Comparison of ENCODE assay signal across 11 mouse cellular contexts in genomic region chr2:31742134-31742533, GRCm38 (mm10). TPM values are rescaled to one million over a fixed set of nuclear protein-coding genes. Genes with fewer than 3 reads are reported as not detected.
DNase-seq lines count a peak whose midpoint lies in the region; ATAC-seq and TF ChIP-seq lines count a peak whose summit lies in the region.
"Had no signal": no experiment of that assay in that cellular context is flagged by ENCODE, and none has a peak within 500 bp of the region (broad histone marks: within the 10 kb centered on the region; RNA-seq: fewer than 3 reads in every experiment).

No protein-coding gene starts in this region.

- 0 out of 2 replicates have a peak overlapping the region, but pooled peaks have one; percentile 2 for H3K4me2 ChIP-seq in heart, embryonic 14.5 days (ENCODE audit: low read length)
- no peak overlapping the region for H3K4me2 ChIP-seq in stomach, embryonic 15.5 days
- H3K4me2 ChIP-seq: lung, embryonic 15.5 days had no signal

- peak; percentile 78 for DNase-seq in adrenal gland, adult 2 months
- DNase-seq in adrenal gland, adult 8-10 months, result no peak
- DNase-seq in testis, postnatal 10 days (ENCODE audit: low spot score), result no peak
- DNase-seq in ovary, postnatal 36 days (ENCODE audit: low spot score), result no peak
- no peak for DNase-seq in ovary, postnatal 14 days (ENCODE audit: low spot score)
- DNase-seq: kidney, postnatal 14 days; thymus, postnatal 4 days had no signal

- H3K27ac ChIP-seq in testis, adult 2 months (ENCODE audit: control insufficient read depth, insufficient read depth, low read depth, low read length), result peak overlapping the region; percentile 21; the same call in 1 of the 2 replicates
- H3K27ac ChIP-seq in heart, embryonic 14.5 days (replicated peaks in 1 of 2; ENCODE audit: control insufficient read depth in 1 of 2, insufficient read depth in 1 of 2, low read depth in 2 of 2, low read length in 2 of 2), result peak overlapping the region in 1 of 2 experiments; percentile 67; a peak in 3 of 4 replicates
- peak overlapping the region; percentile 27; the same call in 1 of the 2 replicates for H3K27ac ChIP-seq in stomach, embryonic 15.5 days
- H3K27ac ChIP-seq: lung, embryonic 15.5 days had no signal

- peak; percentile 21; the same call in 1 of the 2 replicates for ATAC-seq in heart, embryonic 14.5 days (ENCODE audit: insufficient number of reproducible peaks, insufficient read depth, low FRiP score, low read depth)
- no peak for ATAC-seq in stomach, embryonic 15.5 days (ENCODE audit: insufficient read depth, low FRiP score, low read depth)

- peak overlapping the region; percentile 3; the same call in 1 of the 2 replicates for H3K9ac ChIP-seq in heart, embryonic 14.5 days (ENCODE audit: low read length)
- H3K9ac ChIP-seq in stomach, embryonic 15.5 days, result no peak overlapping the region
- H3K9ac ChIP-seq: lung, embryonic 15.5 days had no signal

- no peaks in the 10 kb centered on the region for H3K36me3 ChIP-seq in testis, adult 2 months (ENCODE audit: control insufficient read depth, insufficient read depth, low read length)
- no peaks in the 10 kb centered on the region for H3K36me3 ChIP-seq in heart, embryonic 14.5 days (ENCODE audit: control insufficient read depth, insufficient read depth, low read length)
- H3K36me3 ChIP-seq in stomach, embryonic 15.5 days, result no peaks in the 10 kb centered on the region
- H3K36me3 ChIP-seq: lung, embryonic 15.5 days had no signal

- WGBS in heart, embryonic 14.5 days, result 14% methylated on average over 7 of the region's 7 CpGs
- WGBS in stomach, embryonic 15.5 days, result 27% methylated on average over 7 of the region's 7 CpGs

- H3K4me1 ChIP-seq in testis, adult 2 months (ENCODE audit: control insufficient read depth, insufficient read depth, low read length), result no peaks in the 10 kb centered on the region
- peaks cover 11 to 23% of the 10 kb centered on the region in 2 experiments for H3K4me1 ChIP-seq in heart, embryonic 14.5 days (ENCODE audit: control insufficient read depth in 2 of 2, insufficient read depth in 2 of 2, low read length in 2 of 2)
- H3K4me1 ChIP-seq in stomach, embryonic 15.5 days, result peaks cover 6% of the 10 kb centered on the region; the same call in 1 of the 2 replicates

- TF ChIP-seq POLR2A in testis, adult 2 months (IDR thresholded peaks at IDR 0.05; ENCODE audit: control insufficient read depth, low read depth, low read length), result no peak

- no peak overlapping the region for H3K4me3 ChIP-seq in testis, adult 2 months (ENCODE audit: control insufficient read depth, low read depth, low read length)
- H3K4me3 ChIP-seq in heart, embryonic 14.5 days (ENCODE audit: control insufficient read depth in 1 of 2, insufficient read depth in 1 of 2, low read depth in 1 of 2, low read length in 2 of 2), result no peak overlapping the region
- H3K4me3 ChIP-seq in stomach, embryonic 15.5 days (replicated peaks), result no peak overlapping the region
- H3K4me3 ChIP-seq: lung, embryonic 15.5 days had no signal

- H3K9me3 ChIP-seq in heart, embryonic 14.5 days (ENCODE audit: control insufficient read depth, low read length), result no peaks in the 10 kb centered on the region
- H3K9me3 ChIP-seq in stomach, embryonic 15.5 days, result no peaks in the 10 kb centered on the region
- H3K9me3 ChIP-seq: lung, embryonic 15.5 days had no signal

- no peak for TF ChIP-seq CTCF in testis, adult 2 months (IDR thresholded peaks at IDR 0.05; ENCODE audit: control insufficient read depth, insufficient read depth, insufficient replicate concordance, low read depth, low read length)

- H3K27me3 ChIP-seq in testis, adult 2 months (ENCODE audit: control insufficient read depth, insufficient read depth, low read length), result no peaks in the 10 kb centered on the region
- no peaks in the 10 kb centered on the region for H3K27me3 ChIP-seq in heart, embryonic 14.5 days (ENCODE audit: control insufficient read depth, insufficient read depth, low read length)
- H3K27me3 ChIP-seq in stomach, embryonic 15.5 days (replicated peaks), result no peaks in the 10 kb centered on the region
- H3K27me3 ChIP-seq: lung, embryonic 15.5 days had no signal

RNA-seq across cellular contexts. Expression of gene Abl1, which starts 54.0 kb away (rescaled TPM):
- total RNA-seq in adrenal gland, adult 2 months (2021), result 10 to 100 TPM; 57.0 to 62.7 TPM
- 56.0 and 63.5 TPM in 2 replicates for polyA plus RNA-seq in adrenal gland, adult 2 months (2012; rRNA removed)
- 100 to 1,000 TPM in 1 of 4 experiments, 10 to 100 TPM in 3; 80.1 to 111 (median 87.9) TPM for total RNA-seq in adrenal gland, adult 8-10 months (2022)
- 47.4 and 49.6 TPM in 2 replicates for polyA plus RNA-seq in testis, adult 2 months (2012; rRNA removed)
- 27.8 and 28.9 TPM in 2 replicates for polyA plus RNA-seq in heart, embryonic 14.5 days (2014; fragmentation: Nextera tagmentation; extraction: Ambion mirVana)
- 30.2 and 34.5 TPM in 2 replicates for polyA plus RNA-seq in stomach, embryonic 15.5 days (2015; fragmentation: Nextera tagmentation; extraction: Ambion mirVana)
